Mouse (Mus musculus) hindbrain, embryonic 11.5 days (tissue): ENCODE measurements at regions not wholly inside any gene's neighbourhood (a gene's known extent, or its start where the extent isn't known, plus 50 kb on each side); places are given as distances from the start of the nearest gene placed in this dataset.
A peak's percentile ranks its signal among the peaks of the same experiment; 100 is the strongest.

Experiments
- ATAC-seq: fragments of 200-750 bp; cut with Nextera tagmentation; 2 replicates; pipeline ENCODE4 v1.8.0; 2017; ENCODE audit warnings: mild to moderate bottlenecking, moderate TSS enrichment, moderate library complexity; ENCODE audit not compliant: low FRiP score
- DNase-seq: peaks from one replicate; pipeline ENCODE4 v3.0.0-alpha.2; 2015; ENCODE audit warnings: low spot score
- H3K27ac ChIP-seq: fragments of 300-500 bp; sonication (generic); 2 replicates; pipeline ENCODE4 v1.5.1; 2014; ENCODE audit warnings: mild to moderate bottlenecking, low read depth, low read length
- H3K27me3 ChIP-seq: fragments of 300-500 bp; sonication (generic); 2 replicates; pipeline ENCODE4 v1.6.1; 2014; ENCODE audit warnings: mild to moderate bottlenecking, low read length, moderate library complexity, mixed read lengths; ENCODE audit not compliant: control insufficient read depth, insufficient read depth
- H3K36me3 ChIP-seq: fragments of 300-500 bp; sonication (generic); 2 replicates; pipeline ENCODE4 v1.6.1; 2014; ENCODE audit warnings: mild to moderate bottlenecking, low read length, moderate library complexity, mixed read lengths; ENCODE audit not compliant: control insufficient read depth, insufficient read depth
- H3K4me1 ChIP-seq: fragments of 300-500 bp; sonication (generic); replicated peaks from 2 replicates; pipeline ENCODE4 v1.6.1; 2014; ENCODE audit warnings: low read length, mixed read lengths; ENCODE audit not compliant: control insufficient read depth, insufficient read depth
- H3K4me2 ChIP-seq: fragments of 300-500 bp; sonication (generic); replicated peaks from 2 replicates; pipeline ENCODE4 v1.6.1; 2014; ENCODE audit warnings: mild to moderate bottlenecking, low read depth, low read length
- H3K4me3 ChIP-seq: fragments of 300-500 bp; sonication (generic); 2 replicates; pipeline ENCODE4 v1.5.1; 2014; ENCODE audit warnings: low read depth, low read length
- H3K9ac ChIP-seq: fragments of 300-500 bp; sonication (generic); 2 replicates; pipeline ENCODE4 v1.6.1; 2014; ENCODE audit warnings: low read depth, low read length
- H3K9me3 ChIP-seq: fragments of 300-500 bp; sonication (generic); 2 replicates; pipeline ENCODE4 v1.6.1; 2016; ENCODE audit warnings: low read length; ENCODE audit not compliant: control insufficient read depth
- WGBS: fragments of 180-500 bp; shearing (Covaris S2); extraction: QIAGEN DNeasy Blood & Tissue Kit; methylation state at CpG from one replicate; pipeline ENCODE4 v1.1.7; 2014; 5-methylcytosine and 5-hydroxymethylcytosine counted together

DNA sequence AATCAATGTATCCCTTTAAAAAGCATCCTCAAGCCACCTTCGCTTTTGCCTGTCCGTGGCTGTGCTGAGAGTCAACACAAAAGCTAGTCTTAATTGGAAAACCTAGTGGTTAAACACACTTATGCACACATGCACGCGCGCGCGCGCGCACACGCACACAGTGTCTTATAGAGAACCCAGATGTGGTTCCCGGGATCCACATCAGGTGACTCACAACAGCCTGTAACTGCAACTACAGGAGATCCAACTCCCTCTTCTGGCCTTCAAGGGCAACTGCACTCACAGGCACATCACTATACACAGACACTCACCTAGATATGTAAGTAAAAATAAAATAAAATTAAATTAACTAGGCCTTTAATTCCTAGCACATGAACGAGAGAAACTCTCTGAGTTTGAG, 118.4 kb upstream of the Fam204a start:
- Histone ChIP-seq H3K4me2 (no peak overlapping the region), H3K9me3 (no peaks in the 10 kb centered on the region), H3K4me3 (no peak overlapping the region), H3K27me3 (no peaks in the 10 kb centered on the region), H3K27ac (no peak overlapping the region), H3K36me3 (no peaks in the 10 kb centered on the region), H3K4me1 (no peaks in the 10 kb centered on the region), H3K9ac (no peak overlapping the region)
- no peak for ATAC-seq
- no peak for DNase-seq
- WGBS: 94% methylated on average over 12 of the region's 12 CpGs

DNA sequence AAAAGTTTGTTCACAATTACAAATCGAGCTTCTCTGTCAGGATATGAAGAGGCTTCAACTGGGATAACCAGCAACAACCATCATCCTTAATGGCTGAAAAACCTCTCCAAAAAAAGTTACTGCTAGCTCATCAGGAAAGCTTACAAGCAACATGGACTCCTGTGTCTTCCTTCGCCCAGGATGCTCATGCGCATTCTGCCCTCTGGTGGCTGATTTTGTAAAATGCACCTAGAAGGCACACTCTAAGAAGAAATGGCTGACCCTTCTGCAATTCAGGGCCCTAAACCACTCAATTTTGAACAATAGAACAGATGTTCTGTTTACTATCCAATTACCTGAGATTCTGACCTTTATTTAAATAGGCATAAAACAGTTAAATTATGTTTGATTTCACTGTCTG, 115.0 kb upstream of the Fam204a start:
- Histone ChIP-seq H3K9ac (no peak overlapping the region), H3K36me3 (no peaks in the 10 kb centered on the region), H3K4me3 (no peak overlapping the region), H3K27ac (no peak overlapping the region), H3K27me3 (no peaks in the 10 kb centered on the region), H3K9me3 (no peaks in the 10 kb centered on the region), H3K4me2 (no peak overlapping the region), H3K4me1 (no peaks in the 10 kb centered on the region)
- WGBS: 10% methylated on average over 3 of the region's 3 CpGs
- ATAC-seq (no peak), DNase-seq (peak; percentile 84)

DNA sequence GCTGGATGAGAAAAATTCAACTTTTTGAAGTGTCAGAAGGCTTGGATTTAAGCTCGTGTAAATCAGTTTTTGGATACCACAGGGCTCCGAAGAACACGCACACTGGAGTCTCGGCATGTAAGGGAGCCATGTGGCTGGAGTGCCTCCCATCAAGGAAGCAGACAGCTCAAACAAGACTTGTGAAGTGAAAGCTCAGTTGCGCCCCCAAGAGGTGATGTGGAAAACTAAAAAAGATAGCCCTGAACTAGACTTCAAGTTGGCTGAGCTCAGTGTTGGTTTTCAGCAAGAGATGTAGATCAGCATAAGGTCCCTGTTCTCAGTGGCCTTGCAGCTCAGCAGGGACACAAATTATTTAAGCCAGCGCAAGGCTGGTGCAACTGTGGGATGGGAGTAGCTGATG, 113.7 kb upstream of the Fam204a start:
- DNase-seq (peak; percentile 19), ATAC-seq (no peak)
- Histone ChIP-seq H3K4me2 (no peak overlapping the region), H3K4me3 (no peak overlapping the region), H3K27ac (no peak overlapping the region), H3K9ac (no peak overlapping the region), H3K4me1 (no peaks in the 10 kb centered on the region), H3K27me3 (no peaks in the 10 kb centered on the region), H3K36me3 (no peaks in the 10 kb centered on the region), H3K9me3 (no peaks in the 10 kb centered on the region)
- 91% methylated on average over 6 of the region's 6 CpGs for WGBS

DNA sequence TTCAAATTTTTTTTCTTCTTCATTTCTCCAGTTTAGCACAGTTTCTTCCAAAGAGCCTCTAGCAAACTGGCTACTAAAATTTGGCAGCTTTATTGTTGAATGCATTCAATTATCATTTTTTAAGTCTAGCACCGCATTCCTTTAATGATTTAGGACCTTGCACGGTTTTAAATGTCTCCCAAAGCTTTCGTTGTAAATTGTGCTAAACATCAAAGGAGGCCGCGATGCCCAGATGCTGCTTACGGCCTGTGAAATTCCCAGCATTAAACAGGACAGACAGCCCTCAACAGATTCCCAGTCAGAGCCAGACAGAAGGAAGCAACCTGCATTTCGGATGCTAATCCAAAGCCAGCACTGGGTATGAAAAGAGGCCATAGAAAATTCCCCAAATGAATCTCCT, 108.0 kb upstream of the Fam204a start:
- Histone ChIP-seq H3K27ac (no peak overlapping the region), H3K27me3 (no peaks in the 10 kb centered on the region), H3K4me1 (no peaks in the 10 kb centered on the region), H3K4me3 (no peak overlapping the region), H3K36me3 (no peaks in the 10 kb centered on the region), H3K9me3 (no peaks in the 10 kb centered on the region), H3K9ac (no peak overlapping the region), H3K4me2 (no peak overlapping the region)
- WGBS: 72% methylated on average over 7 of the region's 7 CpGs
- DNase-seq (no peak), ATAC-seq (no peak)

DNA sequence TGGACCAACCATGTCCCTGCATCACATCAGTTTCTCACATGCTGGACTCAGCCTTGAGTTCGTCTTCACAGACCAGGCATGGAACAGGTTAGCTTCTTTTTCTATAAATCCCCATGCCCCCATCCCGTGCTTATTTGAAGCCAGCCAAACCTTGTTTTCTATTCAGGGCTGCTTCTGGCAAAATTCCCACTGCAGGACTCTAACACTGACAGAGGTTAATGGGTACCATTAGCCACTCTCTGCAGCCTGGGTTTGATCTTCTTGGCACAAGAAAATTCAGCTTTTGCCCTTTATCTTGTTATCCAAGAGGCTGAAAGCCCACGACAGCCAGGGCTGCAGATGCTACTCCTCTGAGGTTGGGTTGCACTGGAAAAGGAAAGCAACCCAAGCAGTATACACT, 101.8 kb upstream of the Fam204a start:
- Histone ChIP-seq H3K27ac (no peak overlapping the region), H3K9ac (no peak overlapping the region), H3K9me3 (no peaks in the 10 kb centered on the region), H3K36me3 (no peaks in the 10 kb centered on the region), H3K4me2 (no peak overlapping the region), H3K4me1 (no peaks in the 10 kb centered on the region), H3K4me3 (no peak overlapping the region), H3K27me3 (no peaks in the 10 kb centered on the region)
- 69% methylated on average over 3 of the region's 3 CpGs for WGBS
- DNase-seq (no peak), ATAC-seq (no peak)

DNA sequence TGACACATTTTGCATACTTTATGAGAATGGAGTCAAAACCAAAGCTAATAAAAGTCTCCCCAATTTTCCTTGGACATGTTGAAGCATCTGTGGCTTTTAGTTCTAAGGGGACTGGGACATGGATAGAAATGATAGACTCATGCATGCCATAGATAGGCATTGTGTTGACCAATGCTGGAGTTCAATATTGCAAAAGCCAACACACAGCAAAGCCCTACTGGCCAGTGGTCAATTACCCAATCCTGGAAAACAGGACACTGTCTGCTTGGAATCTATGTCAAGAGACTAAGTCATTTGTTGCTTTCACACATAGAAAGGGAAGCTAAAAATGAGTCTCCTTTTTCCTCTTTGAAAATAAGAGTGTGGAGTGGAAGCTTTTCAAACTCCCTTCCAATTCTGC, 99.1 kb upstream of the Fam204a start:
- Histone ChIP-seq H3K9ac (no peak overlapping the region), H3K4me3 (no peak overlapping the region), H3K27ac (no peak overlapping the region), H3K4me2 (no peak overlapping the region), H3K4me1 (no peaks in the 10 kb centered on the region), H3K36me3 (no peaks in the 10 kb centered on the region), H3K27me3 (no peaks in the 10 kb centered on the region), H3K9me3 (no peaks in the 10 kb centered on the region)
- no peak for DNase-seq
- no peak for ATAC-seq

DNA sequence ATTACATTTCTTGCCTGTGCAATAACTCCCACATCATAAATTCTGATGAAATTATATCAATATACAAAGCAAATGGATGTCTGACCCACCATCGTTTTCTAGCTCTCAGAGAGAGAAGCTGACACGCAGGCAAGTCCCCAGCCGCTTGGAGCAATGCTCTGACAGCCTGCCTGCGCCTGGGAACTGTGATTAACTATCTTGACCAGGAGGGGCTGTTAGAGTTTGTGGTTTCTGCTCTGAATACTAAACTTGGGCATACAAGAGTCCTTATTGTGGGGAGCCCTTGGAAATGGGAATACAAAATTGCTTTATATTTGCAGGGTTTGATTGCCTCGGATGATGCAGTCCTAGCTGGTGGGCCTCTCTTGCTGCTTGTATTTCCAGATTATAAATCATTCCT, 98.6 kb upstream of the Fam204a start:
- ATAC-seq: no peak

DNA sequence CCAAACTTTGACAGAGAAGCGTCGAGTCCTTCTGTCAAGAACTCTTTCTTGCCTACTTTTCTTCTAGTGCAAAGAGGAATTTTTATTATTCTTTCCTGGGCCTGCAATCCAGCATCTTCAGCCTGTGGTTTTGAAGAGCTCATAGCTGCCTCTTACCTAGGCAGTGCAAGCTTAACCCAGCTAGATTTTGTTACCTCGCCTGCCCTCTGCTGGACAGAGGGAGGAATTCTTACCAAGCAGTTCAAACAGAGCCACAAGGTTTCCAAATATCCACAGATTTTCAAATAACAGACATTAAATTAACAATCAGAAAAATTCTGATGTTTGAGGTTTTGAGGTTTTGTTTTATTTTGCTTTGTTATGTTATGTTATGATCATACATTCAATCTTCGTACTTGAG, 84.1 kb upstream of the Fam204a start:
- H3K4me1 ChIP-seq: no peaks in the 10 kb centered on the region
- no peak overlapping the region for H3K9ac ChIP-seq
- no peak overlapping the region for H3K4me3 ChIP-seq
- DNase-seq (peak; percentile 84), ATAC-seq (no peak)
- WGBS: 28% methylated on average over 4 of the region's 4 CpGs
- H3K9me3 ChIP-seq: no peaks in the 10 kb centered on the region
- no peaks in the 10 kb centered on the region for H3K27me3 ChIP-seq
- no peaks in the 10 kb centered on the region for H3K36me3 ChIP-seq
- H3K4me2 ChIP-seq: no peak overlapping the region
- H3K27ac ChIP-seq: no peak overlapping the region

More for the DNA sequence above, 98.6 kb upstream of the Fam204a start:
- no peak for DNase-seq
- H3K9ac ChIP-seq: no peak overlapping the region
- no peaks in the 10 kb centered on the region for H3K27me3 ChIP-seq
- WGBS: 54% methylated on average over 5 of the region's 5 CpGs
- no peak overlapping the region for H3K4me3 ChIP-seq
- H3K36me3 ChIP-seq: no peaks in the 10 kb centered on the region
- no peaks in the 10 kb centered on the region for H3K4me1 ChIP-seq
- no peak overlapping the region for H3K4me2 ChIP-seq
- H3K27ac ChIP-seq: no peak overlapping the region
- no peaks in the 10 kb centered on the region for H3K9me3 ChIP-seq

DNA sequence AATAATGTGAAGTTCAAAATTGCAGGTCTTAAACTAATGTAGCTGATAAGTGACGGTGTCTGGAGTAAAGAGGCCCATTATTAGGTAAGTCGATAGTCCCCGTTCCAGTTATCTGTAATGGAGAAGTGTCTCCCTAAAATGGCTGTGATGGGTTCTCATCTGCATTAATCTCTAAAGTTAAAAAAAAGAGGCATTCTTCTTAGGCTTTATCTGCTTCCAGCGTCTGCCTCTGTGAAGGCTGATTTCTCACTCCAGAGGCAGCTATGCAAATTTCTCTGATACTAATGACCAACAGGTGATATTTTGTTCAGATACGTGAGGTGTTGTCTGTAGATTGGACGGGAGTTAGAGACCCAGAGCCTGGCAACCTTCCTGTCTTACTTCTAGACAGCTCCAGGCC, 75.9 kb upstream of the Fam204a start:
- no peaks in the 10 kb centered on the region for H3K4me1 ChIP-seq
- H3K9me3 ChIP-seq: no peaks in the 10 kb centered on the region
- DNase-seq (no peak), ATAC-seq (no peak)
- H3K27me3 ChIP-seq: no peaks in the 10 kb centered on the region
- H3K4me2 ChIP-seq: no peak overlapping the region
- WGBS: 66% methylated on average over 6 of the region's 6 CpGs
- no peak overlapping the region for H3K27ac ChIP-seq
- no peak overlapping the region for H3K4me3 ChIP-seq
- H3K36me3 ChIP-seq: no peaks in the 10 kb centered on the region
- H3K9ac ChIP-seq: no peak overlapping the region
